Mouse (Mus musculus) lung, adult 2 months (tissue): ENCODE data around the gene Acss2.

Experiments used
- CTCF ChIP-seq: fragments of 200-500 bp; IDR thresholded peaks from 2 replicates; pipeline ENCODE4 v1.5.1; 2011; ENCODE audit warnings: mild to moderate bottlenecking, low read length, control low read depth; ENCODE audit not compliant: insufficient read depth
- POLR2A ChIP-seq: fragments of 200-500 bp; IDR thresholded peaks from 2 replicates; pipeline ENCODE4 v1.6.1; 2011; ENCODE audit warnings: low read depth, mild to moderate bottlenecking, control low read depth, low read length, borderline replicate concordance; ENCODE audit errors: extremely low read depth

- TF ChIP-seq CTCF (no peak), POLR2A (no peak)
Measured at GRCm38 (mm10) chr2:155610978-155611377, 93.2 kb downstream of the Acss2 start, which contains the start of gene Myh7b.
